Mouse (Mus musculus): ENCODE results near the gene Vmn2r111. TPM values are rescaled to one million over a fixed set of nuclear protein-coding genes. Genes with fewer than 3 reads are reported as not detected.
A peak's percentile ranks its signal among the peaks of the same experiment; 100 is the strongest.

Gene Vmn2r111
- total and polyA plus RNA-seq, 3 experiments = 0.04 TPM; not detected in 2

DNA sequence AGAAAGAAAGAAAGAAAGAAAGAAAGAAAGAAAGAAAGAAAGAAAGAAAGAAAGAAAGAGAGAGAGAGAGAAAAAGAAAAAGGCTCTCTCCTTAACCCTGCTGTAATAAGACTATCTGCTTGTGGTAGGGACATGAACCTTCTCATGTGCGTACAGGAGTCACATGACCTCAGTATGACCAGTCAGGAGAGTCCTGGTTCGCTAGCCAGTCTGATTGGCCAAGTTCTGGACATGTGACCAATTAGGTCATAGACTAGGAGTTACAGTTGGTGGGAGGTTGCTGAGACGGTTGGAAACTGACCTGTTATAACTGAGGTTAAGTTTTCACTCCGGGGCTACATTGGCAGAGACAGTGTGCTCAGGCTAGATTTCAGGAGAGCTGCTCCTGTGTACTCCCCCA lies 76.2 kb downstream of the Vmn2r111 start:
- in situ Hi-C loops (cut with MboI; ENCODE audit: low pct_ligation_motif_present, low pct_unique_long_range_greater_than_20kb, low sequenced_read_pairs) (no loop called here), dilution Hi-C loops (cut with MboI; ENCODE audit: extremely low pct_ligation_motif_present, extremely low pct_unique_long_range_greater_than_20kb, low sequenced_read_pairs) (no loop called here)
- no peaks in the 10 kb centered on the region for H3K9me3 ChIP-seq (replicated peaks; ENCODE audit: low read length)
- H3K36me3 ChIP-seq (replicated peaks in 1 of 2; ENCODE audit: control insufficient read depth in 1 of 2, insufficient read depth in 1 of 2, low read length in 1 of 2) = no peaks in the 10 kb centered on the region
- no peak overlapping the region for H3K9ac ChIP-seq (ENCODE audit: insufficient read depth, low read depth)
- no peak overlapping the region for H3K27ac ChIP-seq (ENCODE audit: insufficient read depth, low read depth)
- H3K4me2 ChIP-seq (ENCODE audit: insufficient read depth, low read depth, poor library complexity, severe bottlenecking) = no peak overlapping the region
- H3K27me3 ChIP-seq (replicated peaks) = no peaks in the 10 kb centered on the region
- H3K4me3 ChIP-seq (replicated peaks in 1 of 3; ENCODE audit: low read depth in 2 of 3, low read length in 2 of 3, poor library complexity in 1 of 3) = no peak overlapping the region
- peak; percentile 6 for DNase-seq (ENCODE audit: extremely low read depth)
- no peaks in the 10 kb centered on the region for H3K79me2 ChIP-seq (replicated peaks; ENCODE audit: control insufficient read depth, extremely low read depth, insufficient read depth, poor library complexity, severe bottlenecking)
- no peaks in the 10 kb centered on the region for H3K4me1 ChIP-seq (ENCODE audit: control insufficient read depth in 1 of 2, insufficient read depth in 2 of 2)
- TF ChIP-seq USF1 (IDR thresholded peaks at IDR 0.05; ENCODE audit: low read depth, low read length) (peak; percentile 37), GABPA (IDR thresholded peaks at IDR 0.05; ENCODE audit: insufficient replicate concordance, low read depth, low read length) (no peak), RCOR1 (conservative IDR thresholded peaks at IDR 0.05; ENCODE audit: low read depth, low read length) (no peak), HCFC1 (IDR thresholded peaks at IDR 0.05; ENCODE audit: low read depth, low read length) (no peak), MAFK (IDR thresholded peaks at IDR 0.05; ENCODE audit: insufficient replicate concordance, low read length) (no peak), ZC3H11A (IDR thresholded peaks at IDR 0.05; ENCODE audit: low read depth, low read length) (no peak), SMC3 (IDR thresholded peaks at IDR 0.05; ENCODE audit: low read depth, low read length) (no peak), UBTF (IDR thresholded peaks at IDR 0.05; ENCODE audit: low read depth, low read length) (no peak), JUND (conservative IDR thresholded peaks at IDR 0.05; ENCODE audit: low read depth, low read length) (no peak), USF2 (conservative IDR thresholded peaks at IDR 0.05; ENCODE audit: low read depth, low read length) (peak; percentile 53), MEF2A (IDR thresholded peaks at IDR 0.05; ENCODE audit: borderline replicate concordance, low read depth, low read length) (no peak), BHLHE40 (IDR thresholded peaks at IDR 0.05; ENCODE audit: low read depth, low read length) (no peak)

Other genes starting within 250 kb of the Vmn2r111 start
- 2.6 and 3.9 TPM in 2 replicates for gene Zfp944, start 212.1 kb downstream of the Vmn2r111 start, total RNA-seq (2012; rRNA removed)
- 6.9 and 9.9 TPM in 2 replicates for gene Zfp944, start 212.1 kb downstream of the Vmn2r111 start, total RNA-seq (2014; rRNA removed)
- 3.4 and 4.0 TPM in 2 replicates for gene Zfp944, start 212.1 kb downstream of the Vmn2r111 start, polyA plus RNA-seq (2012; ENCODE audit: insufficient read length, low read depth)
- 2.1 and 2.6 TPM in 2 replicates for gene Zfp758, start 212.0 kb downstream of the Vmn2r111 start, total RNA-seq (2012; rRNA removed)
- 5.7 and 7.3 TPM in 2 replicates for gene Zfp758, start 212.0 kb downstream of the Vmn2r111 start, total RNA-seq (2014; rRNA removed)
- gene Zfp758, start 212.0 kb downstream of the Vmn2r111 start, polyA plus RNA-seq (2012; ENCODE audit: insufficient read length, low read depth) = 1.2 and 1.7 TPM in 2 replicates
- gene Zfp946, start 149.3 kb downstream of the Vmn2r111 start, total RNA-seq (2012; rRNA removed) = 1.9 and 2.7 TPM in 2 replicates
- 7.1 and 7.3 TPM in 2 replicates for gene Zfp946, start 149.3 kb downstream of the Vmn2r111 start, total RNA-seq (2014; rRNA removed)
- 5.9 and 6.6 TPM in 2 replicates for gene Zfp946, start 149.3 kb downstream of the Vmn2r111 start, polyA plus RNA-seq (2012; ENCODE audit: insufficient read length, low read depth)
- gene Vmn2r112, start 27.5 kb upstream of the Vmn2r111 start, total RNA-seq (2012; rRNA removed) = not detected in 2 replicates
- gene Vmn2r112, start 27.5 kb upstream of the Vmn2r111 start, total RNA-seq (2014; rRNA removed) = not detected in 2 replicates
- gene Vmn2r112, start 27.5 kb upstream of the Vmn2r111 start, polyA plus RNA-seq (2012; ENCODE audit: insufficient read length, low read depth) = not detected in 2 replicates